Mouse (Mus musculus) brain, adult 2 months (tissue): Measurements from ENCODE around the gene Pcbp1.

Experiments used
- DNase-seq: peaks from one replicate; pipeline ENCODE4 v3.0.0; 2011; ENCODE audit warnings: low read depth, low spot score

Pcbp1 gene

DNA sequence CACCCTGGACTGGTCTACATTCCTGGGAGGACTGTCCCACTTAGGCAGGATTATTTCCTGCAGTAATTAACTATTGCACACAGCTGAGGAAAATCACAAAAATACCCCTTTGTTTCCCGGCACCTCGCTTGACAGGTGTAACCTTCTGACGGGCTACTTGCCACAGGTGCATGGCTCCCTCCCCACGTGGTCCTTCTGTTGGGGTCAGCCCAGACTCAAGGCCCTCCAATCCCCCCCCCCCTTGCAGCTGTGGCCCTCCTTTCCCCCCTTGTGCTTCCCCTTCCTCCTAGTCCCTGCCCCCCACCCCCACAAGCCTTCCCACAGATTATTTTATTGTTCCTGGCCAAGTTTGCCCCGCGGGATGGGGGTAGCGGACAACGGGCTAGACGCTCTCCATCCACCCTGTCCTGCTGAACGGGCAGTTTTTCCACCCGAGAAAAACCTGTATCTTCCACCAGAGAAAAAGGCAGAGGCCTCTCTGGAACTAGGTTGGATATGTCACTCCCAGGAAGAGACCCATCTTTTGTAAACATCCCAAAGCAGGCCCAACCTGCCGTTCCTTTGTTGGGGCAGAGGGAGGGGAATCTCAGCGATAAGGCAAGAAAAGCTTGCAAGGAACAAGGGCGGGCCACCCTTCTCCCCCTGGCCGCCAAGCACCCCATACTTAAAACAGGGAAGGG, 2.2 kb downstream of the Pcbp1 start:
- DNase-seq: no peak

DNA sequence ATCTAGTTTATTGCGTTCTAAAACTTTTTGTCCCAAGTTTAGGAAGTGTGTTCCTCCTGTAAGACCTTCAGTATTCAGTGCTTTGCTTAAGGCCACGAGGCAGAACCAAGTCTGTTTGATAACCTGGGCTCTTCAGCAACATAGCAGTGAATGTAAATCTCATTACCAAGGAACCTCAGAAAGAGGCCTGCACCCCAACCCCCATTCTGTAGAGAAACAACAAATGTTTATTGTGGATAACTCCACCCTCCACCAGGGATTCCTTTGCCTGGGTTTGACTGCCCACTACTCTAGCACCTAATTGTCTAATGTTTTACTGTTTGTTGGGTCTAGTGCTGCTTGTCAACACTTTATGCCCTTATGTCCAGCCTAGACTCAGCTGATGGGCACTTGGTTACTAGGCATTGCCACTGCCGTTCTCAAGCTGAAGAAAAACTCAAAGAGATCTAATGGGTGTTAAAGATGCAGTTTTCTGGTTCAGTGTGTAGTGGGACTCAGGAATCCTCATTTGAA, 2.8 kb downstream of the Pcbp1 start:
- no peak for DNase-seq

DNA sequence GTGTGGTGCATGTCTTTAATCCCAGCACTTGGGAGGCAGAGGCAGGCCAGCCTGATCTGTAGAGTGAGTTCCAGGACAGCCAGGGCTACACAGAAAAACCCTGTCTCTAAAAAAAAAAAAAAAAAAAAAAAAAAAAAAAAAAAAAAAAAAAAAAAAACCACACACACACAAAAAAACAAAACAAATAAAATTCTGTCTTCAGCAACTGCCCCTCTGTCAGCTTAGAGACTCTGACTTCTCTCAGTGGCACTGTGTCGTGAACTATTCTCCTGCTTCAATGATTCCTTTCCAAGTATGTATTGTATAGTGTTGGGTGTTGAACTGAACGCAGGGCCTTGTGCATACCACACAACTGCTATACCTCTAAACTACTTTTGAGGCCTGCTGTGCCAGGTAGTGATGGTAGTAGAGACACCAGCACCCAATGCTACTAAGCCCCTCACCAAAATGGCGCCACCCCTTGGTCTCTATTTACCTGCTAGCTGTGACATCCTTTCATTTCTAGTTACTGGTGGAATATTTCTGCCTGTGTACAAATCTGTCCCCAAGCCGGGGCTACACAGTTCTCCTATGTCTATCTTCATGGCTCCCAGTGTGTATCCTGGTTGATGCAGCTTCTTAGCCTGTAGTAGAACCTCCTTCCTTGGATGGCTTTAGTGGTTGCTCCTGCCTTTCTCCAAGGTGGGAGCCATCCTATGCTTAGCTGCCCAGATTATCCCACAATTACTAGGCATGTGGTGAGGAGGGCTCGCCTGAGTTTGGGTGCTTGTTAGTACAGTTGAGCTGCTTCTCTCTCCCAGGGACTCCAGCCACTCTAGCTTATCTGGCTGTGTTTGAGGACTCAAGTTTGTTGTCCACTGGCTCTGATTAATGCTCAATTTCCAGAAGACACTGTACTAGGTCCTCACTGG, 3.9 kb downstream of the Pcbp1 start:
- DNase-seq: no peak

DNA sequence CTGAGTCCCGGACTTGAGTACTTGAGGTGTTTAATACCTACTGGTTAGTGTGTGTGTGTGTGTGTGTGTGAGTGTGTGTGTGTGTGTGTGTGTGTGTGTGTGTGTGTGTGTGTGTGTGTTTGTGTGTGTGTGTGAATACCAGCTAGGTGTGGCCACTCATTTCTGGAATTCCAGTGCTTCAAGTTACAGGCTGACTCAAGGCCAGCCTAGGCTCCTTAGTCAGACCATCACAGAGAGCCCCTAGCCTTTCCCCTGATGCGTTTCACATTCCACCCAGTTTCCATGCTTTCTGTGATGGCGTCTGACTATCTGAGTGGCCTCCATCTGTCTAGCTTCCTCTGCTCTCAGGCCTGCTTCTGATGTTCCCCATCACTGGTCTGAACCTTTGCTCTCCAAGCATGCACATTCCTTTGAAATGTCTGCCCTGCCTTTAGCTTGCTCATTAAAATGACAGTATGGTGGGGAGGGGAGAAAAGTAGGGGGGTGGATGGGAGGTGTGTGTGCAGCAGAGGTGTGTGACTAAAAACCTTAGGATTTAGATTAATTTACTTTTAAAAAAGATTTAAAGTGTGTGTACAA, 6.3 kb downstream of the Pcbp1 start:
- no peak for DNase-seq

DNA sequence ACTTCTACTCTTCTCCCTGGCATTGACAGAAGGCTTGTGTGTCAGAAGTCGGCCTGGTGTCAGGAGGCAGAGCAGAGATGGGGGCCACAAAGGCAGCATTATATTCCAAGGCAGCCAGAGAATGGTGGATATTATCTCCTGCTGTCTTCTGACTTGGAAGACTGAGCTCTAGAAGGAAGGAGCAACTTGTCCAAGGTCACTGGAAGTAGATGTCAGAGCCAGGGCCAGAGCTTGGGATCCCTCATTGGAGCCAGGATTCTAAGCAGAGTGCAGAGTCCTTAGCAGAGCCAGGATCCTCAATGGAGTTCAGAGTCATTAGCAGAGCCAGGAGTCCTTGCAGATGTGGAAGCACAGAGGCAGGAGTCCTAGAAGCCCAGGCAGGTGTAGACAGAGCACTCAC, 10.1 kb downstream of the Pcbp1 start:
- DNase-seq: peak; percentile 54

DNA sequence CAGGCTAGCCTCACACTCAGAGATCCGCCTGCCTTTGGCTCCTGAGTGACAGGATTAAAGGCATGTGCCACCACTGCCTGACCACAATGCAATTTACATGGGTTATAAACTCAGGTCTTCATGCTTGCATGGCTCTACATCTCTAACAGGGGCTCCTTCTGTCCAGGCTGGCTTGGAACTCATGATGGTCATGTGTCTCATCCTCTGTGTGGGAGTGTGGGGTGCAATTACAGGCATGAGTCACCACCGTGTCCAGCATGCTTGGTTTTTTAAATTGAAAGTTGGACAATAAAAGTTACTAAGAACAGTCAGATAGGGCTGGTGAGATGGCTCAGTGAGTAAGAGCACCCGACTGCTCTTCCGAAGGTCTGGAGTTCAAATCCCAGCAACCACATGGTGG, 12.8 kb downstream of the Pcbp1 start:
- no peak for DNase-seq

DNA sequence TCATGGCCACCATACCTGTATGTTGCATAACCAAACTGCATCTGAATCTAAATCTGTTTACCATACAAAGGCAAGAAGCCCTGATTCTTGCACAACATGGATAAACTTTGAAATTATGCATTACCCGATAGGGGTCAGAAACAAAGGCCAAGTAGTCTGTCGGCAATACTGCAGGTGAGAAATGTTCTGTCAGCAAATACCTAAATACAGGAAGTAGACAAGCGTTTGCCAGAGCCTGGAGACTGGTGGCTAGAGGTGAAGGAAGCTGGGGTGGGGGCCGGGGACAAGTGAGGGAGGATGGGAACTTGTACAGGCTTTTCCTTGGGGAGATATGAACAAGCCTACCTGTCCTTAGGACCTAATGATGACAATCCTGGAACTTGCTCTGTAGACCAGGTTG, 15.1 kb downstream of the Pcbp1 start:
- no peak for DNase-seq

DNA sequence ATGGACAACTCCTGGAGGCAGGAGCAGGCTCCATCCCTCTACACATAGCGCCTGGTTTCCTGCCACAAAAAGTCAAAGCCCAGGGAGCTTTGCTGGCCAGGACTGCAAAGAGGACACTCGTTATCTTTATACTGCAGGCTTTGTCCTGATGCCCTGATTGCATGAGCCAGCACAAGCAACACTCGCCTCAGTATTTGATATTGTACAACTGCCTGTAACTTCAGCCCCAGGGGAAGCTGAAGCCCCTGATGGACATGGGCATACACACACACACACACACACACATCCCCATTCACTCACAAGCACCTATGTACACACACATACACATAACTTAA, 16.3 kb downstream of the Pcbp1 start:
- DNase-seq: no peak

DNA sequence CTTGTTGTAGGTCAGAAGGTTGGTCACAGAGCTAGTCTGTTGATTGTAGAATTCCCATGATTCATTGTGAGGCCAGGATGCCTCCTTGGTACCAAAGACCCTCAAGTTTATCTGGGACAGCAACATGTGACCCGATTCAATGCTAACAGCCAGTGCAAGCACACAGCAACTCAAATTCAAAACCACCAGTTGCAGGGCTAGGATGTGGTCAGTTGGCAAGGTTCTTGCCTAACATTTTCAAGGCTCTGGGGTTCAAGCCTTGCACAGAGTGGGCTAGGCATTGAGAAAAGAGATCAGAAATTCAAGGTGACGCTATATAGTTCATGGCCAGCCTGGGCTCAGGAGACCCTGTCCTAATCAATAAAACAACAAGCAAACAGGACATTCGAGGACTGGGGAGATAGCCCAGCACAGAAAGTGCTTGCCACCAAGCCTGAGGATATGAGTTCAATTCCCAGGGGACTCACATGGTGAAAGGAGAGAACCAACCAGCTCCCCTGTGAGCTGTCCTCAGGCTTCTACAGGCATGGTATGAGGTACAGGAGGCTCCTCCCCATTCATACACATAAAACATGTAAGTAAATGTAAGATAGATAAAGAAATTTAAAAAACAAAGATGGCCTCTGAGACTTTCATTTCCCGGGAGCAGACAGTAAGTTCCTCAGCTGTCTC, 16.8 kb downstream of the Pcbp1 start:
- no peak for DNase-seq

DNA sequence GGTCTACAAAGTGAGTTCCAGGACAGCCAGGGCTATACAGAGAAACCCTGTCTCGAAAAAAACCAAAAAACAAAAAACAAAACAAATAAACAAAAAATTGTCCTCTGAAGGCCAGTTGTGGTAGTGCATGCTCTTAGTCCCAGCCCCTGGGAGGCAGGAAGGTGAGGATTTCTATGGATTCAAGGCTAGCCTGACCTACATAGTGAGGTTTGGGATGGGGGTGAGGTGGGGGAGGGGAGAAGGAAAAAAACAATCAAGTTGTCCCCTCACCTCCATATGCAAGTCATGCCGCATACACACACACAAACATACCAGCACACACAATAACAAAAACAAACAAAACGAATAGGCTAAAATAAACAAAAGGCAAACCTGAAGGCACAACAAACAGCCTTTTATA, 17.4 kb downstream of the Pcbp1 start:
- DNase-seq: no peak

DNA sequence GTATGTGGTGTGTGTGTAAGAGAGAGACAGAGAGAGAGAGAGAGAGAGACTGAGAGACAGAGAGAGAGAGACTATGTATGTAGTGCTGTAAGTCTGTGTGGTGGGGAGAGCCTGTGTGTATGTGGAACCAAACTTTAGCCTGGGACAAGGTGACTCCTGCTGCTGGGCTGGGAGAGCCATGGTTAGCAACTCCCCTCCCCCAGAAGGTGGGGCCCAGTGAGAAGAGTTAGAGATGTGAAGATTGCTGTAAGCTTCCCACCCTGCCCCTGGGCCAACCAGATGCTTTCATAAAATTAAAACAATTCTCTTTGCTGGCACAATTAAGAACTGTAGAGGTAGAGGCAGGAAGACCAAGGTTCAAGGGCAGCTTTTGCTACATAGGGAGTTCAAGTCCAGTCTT, 19.0 kb downstream of the Pcbp1 start:
- no peak for DNase-seq

DNA sequence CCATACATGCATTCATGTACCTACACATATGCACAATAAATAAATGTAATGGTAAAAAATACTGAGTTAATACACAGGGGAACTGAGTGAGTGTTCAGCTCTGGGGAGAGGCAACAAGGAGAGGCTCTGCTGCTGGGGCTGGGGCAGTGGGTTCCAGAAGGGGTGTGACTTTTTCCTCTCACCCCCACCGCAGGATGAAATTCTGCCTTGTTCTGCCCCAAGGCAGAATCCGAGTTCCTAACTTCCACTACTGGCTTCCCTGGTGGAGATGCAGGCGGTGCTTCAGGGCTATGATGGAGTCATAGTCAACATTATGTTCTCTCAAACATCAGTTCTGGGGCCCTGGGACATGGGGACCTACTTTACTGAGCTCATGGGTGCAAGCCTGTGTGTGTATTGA, 19.8 kb downstream of the Pcbp1 start:
- DNase-seq: no peak

DNA sequence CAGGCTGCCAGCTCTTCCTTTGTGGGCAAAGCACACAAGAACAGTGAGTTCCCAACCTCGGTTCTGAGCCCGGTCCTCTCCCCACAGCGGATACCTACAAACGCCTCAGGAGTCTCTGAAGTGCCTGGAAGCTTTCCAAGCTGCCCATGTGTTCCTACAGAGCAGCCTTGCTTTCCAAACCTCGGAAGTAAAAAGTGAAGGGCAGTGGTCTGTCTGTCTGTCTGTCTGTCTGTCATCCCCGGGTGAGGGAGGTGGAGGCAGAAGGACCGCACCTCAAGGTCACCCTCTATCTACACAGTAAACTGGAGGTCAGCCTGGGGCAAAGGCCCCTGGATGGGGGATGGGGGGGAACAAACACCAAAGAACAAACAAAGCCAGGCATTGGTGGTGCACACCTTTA, 20.4 kb downstream of the Pcbp1 start:
- peak; percentile 53 for DNase-seq

DNA sequence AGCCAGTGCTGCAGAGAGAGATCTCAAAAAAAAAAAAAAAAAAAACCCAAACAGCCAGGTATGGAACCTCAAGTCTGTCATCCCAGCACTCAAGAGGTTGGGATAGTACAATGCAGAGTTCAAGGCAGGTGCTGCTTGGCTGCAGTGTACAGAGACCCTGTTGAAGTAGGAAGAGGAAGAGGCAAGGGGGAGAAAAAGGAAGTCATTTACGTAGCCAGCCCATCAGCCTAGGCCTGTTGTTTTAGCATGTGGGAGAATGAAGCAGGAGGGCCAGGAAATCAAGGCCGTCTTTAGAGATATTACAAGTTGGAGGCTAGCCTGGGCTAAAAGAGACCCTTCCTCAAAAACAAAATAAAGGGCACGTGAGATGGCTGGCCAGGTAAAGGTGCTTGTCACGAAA, 22.6 kb downstream of the Pcbp1 start:
- no peak for DNase-seq

DNA sequence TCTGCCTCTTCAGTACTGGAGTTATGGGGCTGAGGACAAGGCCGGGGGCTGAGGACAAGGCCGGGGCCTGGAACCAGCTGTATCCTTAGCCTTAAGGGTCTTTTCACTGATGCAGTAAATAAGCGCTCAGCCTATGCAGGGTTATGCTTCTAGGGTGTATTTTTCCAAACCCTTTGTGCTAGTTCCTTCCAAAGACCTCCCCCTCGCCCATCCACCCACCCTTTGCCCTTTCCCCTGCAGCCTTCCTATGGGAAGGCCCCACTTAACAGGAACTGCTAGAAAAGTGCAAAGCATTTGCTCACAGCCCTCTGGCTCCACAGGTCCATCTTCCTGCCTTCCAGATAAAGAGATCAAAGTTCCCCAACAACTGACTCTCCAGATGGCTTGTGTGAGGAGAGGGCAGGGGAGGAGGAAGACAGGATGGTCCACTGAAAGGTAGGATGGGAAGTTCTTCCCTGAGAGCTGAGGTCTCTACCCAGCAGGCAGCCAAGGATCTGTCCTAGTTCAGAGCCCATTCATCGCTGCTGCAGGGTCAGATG, 26.5 kb downstream of the Pcbp1 start:
- no peak for DNase-seq

DNA sequence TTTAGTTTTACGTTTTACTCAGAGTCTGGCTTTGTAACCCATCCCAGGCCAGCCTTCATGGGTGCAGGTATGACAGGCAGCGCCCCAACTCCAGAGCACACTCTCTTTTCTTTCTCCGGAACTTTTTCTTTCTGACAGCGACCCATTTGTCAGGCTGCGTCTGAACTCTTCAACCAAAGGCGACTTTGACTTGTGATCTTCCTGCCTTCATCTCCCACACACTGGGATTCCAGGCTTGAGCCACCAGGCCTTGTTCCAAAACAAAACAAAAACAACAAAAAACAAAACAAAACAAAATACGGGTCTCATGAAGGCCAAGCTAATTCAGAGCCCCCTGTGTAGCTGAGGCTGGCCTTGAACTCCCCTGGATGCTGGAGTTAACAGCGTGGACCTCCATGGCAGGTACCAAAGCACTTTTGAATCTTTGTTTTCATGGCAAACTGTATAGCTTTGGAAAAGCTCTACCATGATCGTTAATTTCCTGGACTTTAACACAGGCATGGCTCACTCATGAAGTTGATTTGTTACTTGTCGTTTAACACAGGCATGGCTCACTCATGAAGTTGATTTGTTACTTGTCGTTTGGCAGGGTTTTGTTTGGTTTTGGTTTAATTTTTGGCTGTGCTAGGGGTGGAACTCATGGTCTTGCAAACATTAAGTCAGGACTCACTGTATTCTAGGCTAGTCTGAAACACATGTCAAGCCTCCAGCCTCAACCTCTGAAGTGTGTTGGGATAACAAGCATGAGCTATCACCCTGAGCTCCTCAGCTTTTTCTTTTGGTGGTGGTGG, 28.0 kb downstream of the Pcbp1 start:
- no peak for DNase-seq

DNA sequence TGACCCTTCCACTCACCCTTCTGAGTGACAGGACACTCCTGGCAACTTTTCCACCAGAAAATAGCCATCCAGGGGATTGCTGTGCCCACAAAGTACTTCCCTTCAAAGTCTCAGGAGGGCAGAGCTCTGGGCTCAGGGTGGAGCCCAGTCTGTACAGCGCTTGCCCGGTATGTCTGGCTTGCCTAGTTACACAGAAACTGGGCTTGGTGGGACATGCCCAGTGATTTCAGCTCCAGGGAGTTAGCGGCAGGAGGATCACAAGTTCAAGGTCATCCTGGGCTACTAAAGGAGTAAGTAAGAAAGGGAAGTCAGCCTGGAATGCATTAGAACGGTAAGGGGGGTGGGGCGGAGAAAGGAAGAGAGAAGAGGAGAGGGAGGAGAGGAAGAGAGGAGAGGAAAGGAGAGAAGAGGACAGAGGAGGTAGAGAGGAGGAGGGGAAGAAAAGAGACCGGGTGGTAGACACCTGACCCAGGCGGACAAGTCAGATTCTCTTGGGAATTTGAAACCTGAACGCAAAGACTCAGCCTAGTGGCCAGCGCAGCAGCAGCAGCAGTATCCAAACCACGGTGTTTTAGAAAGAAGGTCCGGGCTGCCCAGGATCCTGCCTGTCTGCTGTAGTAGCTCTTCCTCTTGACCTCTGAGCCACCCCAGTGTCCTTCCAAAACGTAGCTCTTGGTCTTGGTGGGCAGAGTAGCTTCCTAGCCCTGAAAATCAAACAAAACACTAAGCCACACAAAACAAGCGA, 28.9 kb downstream of the Pcbp1 start:
- DNase-seq: peak; percentile 16

DNA sequence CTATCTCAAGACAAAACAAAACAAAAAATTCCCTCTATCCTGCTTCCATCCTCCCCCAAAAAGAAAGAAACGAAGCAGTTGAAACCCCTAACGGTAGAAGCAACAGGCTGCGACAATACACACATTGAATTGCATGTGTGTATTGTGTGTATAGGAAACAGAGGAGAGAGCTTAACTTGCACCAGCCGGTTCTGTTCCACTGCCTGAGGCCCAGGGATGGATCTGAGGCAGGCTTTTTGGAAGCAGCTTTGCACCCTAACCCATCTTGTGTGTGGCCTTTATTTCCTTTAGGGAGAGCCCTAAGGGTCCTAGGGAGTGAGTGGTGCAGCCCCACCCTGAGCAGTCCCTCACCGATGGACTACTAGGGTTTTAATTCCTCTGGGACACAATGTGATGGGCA, 29.5 kb downstream of the Pcbp1 start:
- no peak for DNase-seq

DNA sequence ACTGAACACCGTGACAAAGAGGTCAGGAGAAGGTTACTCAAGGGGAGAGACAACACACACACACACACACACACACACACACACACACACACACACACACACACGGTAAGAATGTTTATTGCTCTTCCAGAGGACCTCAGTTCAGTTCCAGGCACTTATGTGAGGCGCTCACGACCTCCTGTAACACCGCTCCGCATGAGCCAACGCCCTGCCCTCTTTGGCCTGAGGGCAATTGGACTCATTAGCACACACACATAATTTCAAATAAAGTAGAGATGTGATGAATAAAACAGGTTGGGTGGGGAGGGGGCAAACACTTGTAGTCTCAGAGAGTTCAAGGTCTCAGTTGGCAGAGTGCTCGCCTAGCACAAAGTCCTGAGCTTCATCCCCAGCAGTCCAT, 30.0 kb downstream of the Pcbp1 start:
- no peak for DNase-seq

DNA sequence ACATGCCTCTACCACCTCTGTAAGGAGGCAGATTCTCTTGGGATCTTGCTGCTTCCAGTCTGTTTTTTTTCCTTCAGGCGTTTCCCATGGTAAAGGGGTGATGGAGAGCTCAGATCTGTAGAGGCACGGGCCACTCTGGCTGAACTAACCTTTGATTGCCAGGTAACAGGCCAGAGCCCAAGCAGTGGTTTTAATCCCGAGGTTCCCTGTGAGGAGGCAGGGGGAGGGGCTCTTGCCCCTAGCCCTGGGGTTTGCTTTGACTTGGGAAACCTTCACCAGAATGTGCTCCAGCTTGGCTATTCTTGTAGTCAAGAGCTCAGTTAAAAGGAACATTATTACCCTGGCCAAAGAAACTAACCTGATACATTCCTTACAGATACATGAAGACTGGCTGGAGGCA, 30.5 kb downstream of the Pcbp1 start:
- no peak for DNase-seq
